Mouse (Mus musculus) thymus, postnatal 10 days (tissue): ENCODE measurements at regions not wholly inside any gene's neighbourhood (a gene's known extent, or its start where the extent isn't known, plus 50 kb on each side); places are given as distances from the start of the nearest gene placed in this dataset.

Experiments
- DNase-seq, 2 experiments: peaks; one replicate each; pipeline ENCODE4 v3.0.0; 2021; ENCODE audit warnings: low spot score in 2 of 2

DNA sequence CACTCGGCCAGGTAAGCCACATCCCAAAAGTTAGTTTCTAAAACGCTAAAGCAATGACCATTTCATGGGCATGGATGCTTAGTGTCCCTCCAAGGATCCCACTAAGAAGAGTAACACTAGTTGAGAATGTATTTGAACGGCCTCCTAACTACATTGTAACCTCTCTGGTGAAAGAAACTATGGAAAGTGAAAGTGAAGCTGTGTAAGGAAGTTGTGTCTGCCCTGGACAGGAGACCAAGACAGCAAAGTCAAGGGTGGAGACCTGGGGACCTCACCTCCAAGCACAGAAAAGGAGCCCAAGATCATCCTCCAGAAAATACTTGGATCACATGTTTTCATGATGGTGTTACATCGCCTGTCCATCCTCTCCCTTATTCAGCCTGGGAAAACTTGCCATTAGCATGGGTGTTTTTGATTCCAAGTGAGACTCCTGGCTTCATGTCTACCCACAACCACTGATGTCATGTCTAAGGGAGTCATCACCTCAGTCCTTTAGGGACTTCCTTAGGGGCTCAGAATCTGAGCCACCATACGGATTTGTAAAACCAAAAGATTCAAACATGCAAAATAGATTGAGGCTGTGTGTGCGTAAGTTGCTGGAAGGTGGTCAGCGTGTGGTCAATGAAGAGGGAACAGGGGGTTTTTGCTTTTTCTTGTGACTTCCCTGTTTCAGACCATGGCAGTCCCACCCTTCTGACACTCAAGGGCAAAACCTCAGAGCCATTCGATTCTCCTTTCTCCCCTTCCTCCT is 62.4 kb upstream of the 1700016C15Rik start:
- no peak for DNase-seq

DNA sequence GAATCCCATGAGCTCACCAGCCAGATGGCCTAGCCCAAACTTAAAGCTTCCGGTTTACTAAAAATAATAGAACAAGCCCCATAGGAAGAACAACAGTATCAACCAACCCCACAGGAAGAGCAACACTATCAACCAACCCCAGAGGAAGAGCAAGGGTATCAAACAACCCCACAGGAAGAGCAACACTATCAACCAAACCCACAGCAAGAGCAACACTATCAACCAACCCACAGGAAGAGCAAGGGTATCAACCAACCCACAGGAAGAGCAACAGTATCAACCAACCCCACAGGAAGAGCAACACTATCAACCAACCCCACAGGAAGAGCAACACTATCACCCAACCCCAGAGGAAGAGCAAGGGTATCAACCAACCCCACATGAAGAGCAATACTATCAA is 59.0 kb upstream of the 1700016C15Rik start:
- no peak for DNase-seq

DNA sequence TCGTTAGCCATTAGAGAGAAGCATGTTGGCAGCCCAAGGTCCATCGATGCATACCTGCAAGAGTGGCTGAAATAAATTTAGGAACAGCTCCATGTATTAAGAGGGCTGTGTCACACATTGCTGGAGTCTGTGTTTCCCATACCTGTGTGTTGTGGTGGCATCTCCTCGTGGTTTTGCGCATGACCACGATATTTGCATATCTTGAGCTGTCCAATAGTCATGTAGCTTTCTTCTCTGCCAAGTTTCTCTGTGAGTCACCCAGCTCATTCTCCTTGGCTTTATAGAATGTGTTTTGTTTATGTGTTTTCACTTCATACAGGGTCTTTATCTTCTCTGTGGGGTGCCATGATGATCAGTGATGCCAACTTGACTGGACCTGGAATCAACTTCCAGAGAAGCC is 53.0 kb upstream of the 1700016C15Rik start:
- no peak for DNase-seq

DNA sequence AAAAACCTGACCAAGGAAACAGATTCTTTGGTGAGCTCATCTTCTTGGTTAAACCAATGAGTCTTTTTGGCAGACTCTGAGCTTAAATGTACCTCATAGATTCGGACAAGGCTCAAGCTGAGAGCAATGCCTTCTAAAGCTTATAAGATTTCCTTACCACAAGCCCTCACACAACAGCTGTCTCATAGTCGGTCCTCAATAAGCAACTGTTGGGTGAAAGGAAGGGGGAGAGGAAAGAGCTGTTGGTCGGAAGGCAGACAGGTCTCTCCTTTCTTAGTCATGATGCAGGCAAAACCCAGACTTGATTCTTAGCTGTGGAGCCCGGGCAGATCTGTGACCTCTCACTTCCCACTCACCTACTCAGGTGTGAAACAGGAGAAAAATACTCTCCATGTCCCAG is 50.8 kb upstream of the 1700016C15Rik start:
- no peak for DNase-seq
